ENCODE assay signal across 8 mouse cellular contexts in the genomic region with DNA sequence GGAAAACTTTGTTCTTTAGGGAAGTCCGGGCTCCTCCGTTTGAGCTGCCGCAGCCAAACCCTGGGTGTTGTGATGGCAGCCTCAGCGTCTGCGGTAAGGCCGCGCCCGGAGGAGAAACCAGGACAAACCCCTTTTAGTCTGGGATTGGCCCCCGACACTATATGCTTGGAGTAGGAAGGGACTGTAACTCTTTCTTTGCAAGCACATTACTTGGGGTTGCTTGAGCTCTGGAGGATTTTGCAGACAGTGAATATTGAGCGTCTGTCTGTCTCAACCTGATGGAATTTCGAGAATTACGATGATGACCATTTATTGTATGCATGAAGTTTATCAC. TPM values are rescaled to one million over a fixed set of nuclear protein-coding genes. Genes with fewer than 3 reads are reported as not detected.
DNase-seq lines count a peak whose midpoint lies in the region; ATAC-seq and TF ChIP-seq lines count a peak whose summit lies in the region.

No protein-coding gene starts in this region.

- H3K27me3 ChIP-seq in liver, adult 2 months (ENCODE audit: control insufficient read depth, insufficient read depth, low read length), result no peaks in the 10 kb centered on the region
- no peaks in the 10 kb centered on the region for H3K27me3 ChIP-seq in embryonic facial prominence, embryonic 14.5 days (replicated peaks; ENCODE audit: control insufficient read depth, insufficient read depth, low read length)
- H3K27me3 ChIP-seq in intestine, embryonic 16.5 days (replicated peaks; ENCODE audit: control insufficient read depth, insufficient read depth, low read length), result no peaks in the 10 kb centered on the region
- no peaks in the 10 kb centered on the region for H3K27me3 ChIP-seq in neural tube, embryonic 13.5 days

- H3K36me3 ChIP-seq in liver, adult 2 months (ENCODE audit: control insufficient read depth, insufficient read depth, low read length), result no peaks in the 10 kb centered on the region
- H3K36me3 ChIP-seq in embryonic facial prominence, embryonic 14.5 days (ENCODE audit: control insufficient read depth, insufficient read depth, low read length), result no peaks in the 10 kb centered on the region
- no peaks in the 10 kb centered on the region for H3K36me3 ChIP-seq in intestine, embryonic 16.5 days (ENCODE audit: control insufficient read depth, insufficient read depth, low read length)
- H3K36me3 ChIP-seq in neural tube, embryonic 13.5 days, result no peaks in the 10 kb centered on the region

- TF ChIP-seq POLR2A in liver, adult 2 months (IDR thresholded peaks at IDR 0.05; ENCODE audit: extremely low read depth, insufficient read depth, low read length), result no peak

- H3K9ac ChIP-seq in liver, adult 2 months (ENCODE audit: low read depth, low read length), result peak overlapping the region; percentile 82
- H3K9ac ChIP-seq in embryonic facial prominence, embryonic 14.5 days (ENCODE audit: low read depth, low read length), result peak overlapping the region; percentile 74
- peak overlapping the region; percentile 84 for H3K9ac ChIP-seq in intestine, embryonic 16.5 days (ENCODE audit: low read depth, low read length)
- peak overlapping the region; percentile 81 for H3K9ac ChIP-seq in neural tube, embryonic 13.5 days

- no peaks in the 10 kb centered on the region for H3K9me3 ChIP-seq in embryonic facial prominence, embryonic 14.5 days (ENCODE audit: control insufficient read depth, low read length)
- H3K9me3 ChIP-seq in intestine, embryonic 16.5 days (ENCODE audit: control insufficient read depth, low read length), result no peaks in the 10 kb centered on the region
- H3K9me3 ChIP-seq in neural tube, embryonic 13.5 days, result no peaks in the 10 kb centered on the region

- peak overlapping the region; percentile 60 for H3K4me2 ChIP-seq in embryonic facial prominence, embryonic 14.5 days (ENCODE audit: low read depth, low read length)
- peak overlapping the region; percentile 60 for H3K4me2 ChIP-seq in intestine, embryonic 16.5 days (ENCODE audit: low read depth, low read length)
- peak overlapping the region; percentile 99 for H3K4me2 ChIP-seq in neural tube, embryonic 13.5 days

- ATAC-seq in embryonic facial prominence, embryonic 14.5 days (ENCODE audit: low read depth), result peak; percentile 61
- ATAC-seq in intestine, embryonic 16.5 days, result no peak
- ATAC-seq in neural tube, embryonic 13.5 days (ENCODE audit: low read depth), result peak; percentile 17; the same call in 1 of the 2 replicates

- H3K27ac ChIP-seq in liver, adult 2 months (replicated peaks; ENCODE audit: insufficient read depth, low read depth, low read length), result peak overlapping the region; percentile 82
- H3K27ac ChIP-seq in embryonic facial prominence, embryonic 14.5 days (replicated peaks; ENCODE audit: low read depth, low read length), result peak overlapping the region; percentile 94
- peak overlapping the region; percentile 96 for H3K27ac ChIP-seq in intestine, embryonic 16.5 days (ENCODE audit: low read length)
- H3K27ac ChIP-seq in neural tube, embryonic 13.5 days (replicated peaks), result peak overlapping the region; percentile 91

- H3K4me3 ChIP-seq in liver, adult 2 months (ENCODE audit: insufficient read depth, low read depth, low read length), result peak overlapping the region; percentile 77
- H3K4me3 ChIP-seq in embryonic facial prominence, embryonic 14.5 days (ENCODE audit: low read depth, low read length), result peak overlapping the region; percentile 75
- peak overlapping the region; percentile 96 for H3K4me3 ChIP-seq in intestine, embryonic 16.5 days (ENCODE audit: low read length)
- peak overlapping the region; percentile 79 for H3K4me3 ChIP-seq in neural tube, embryonic 13.5 days

- 4% methylated on average over 12 of the region's 12 CpGs for WGBS in liver, adult 2 months
- WGBS in embryonic facial prominence, embryonic 14.5 days, result 4% methylated on average over 12 of the region's 12 CpGs
- WGBS in intestine, embryonic 16.5 days, result 2% methylated on average over 12 of the region's 12 CpGs
- 6% methylated on average over 12 of the region's 12 CpGs for WGBS in neural tube, embryonic 13.5 days

- no peak for TF ChIP-seq CTCF in liver, adult 2 months (IDR thresholded peaks at IDR 0.05; ENCODE audit: low read depth, low read length)

- peaks cover 29% of the 10 kb centered on the region; the same call in 1 of the 2 replicates for H3K79me2 ChIP-seq in liver, adult 2 months (ENCODE audit: control insufficient read depth, insufficient read depth, low read length)

- peaks cover 18% of the 10 kb centered on the region for H3K4me1 ChIP-seq in liver, adult 2 months (ENCODE audit: control insufficient read depth, insufficient read depth, low read length)
- peaks cover 17% of the 10 kb centered on the region for H3K4me1 ChIP-seq in embryonic facial prominence, embryonic 14.5 days (ENCODE audit: control insufficient read depth, insufficient read depth, low read length)
- peaks cover 20% of the 10 kb centered on the region for H3K4me1 ChIP-seq in intestine, embryonic 16.5 days (ENCODE audit: control insufficient read depth, insufficient read depth, low read length)
- peaks cover 36% of the 10 kb centered on the region for H3K4me1 ChIP-seq in neural tube, embryonic 13.5 days (replicated peaks)

- no peak for DNase-seq in liver, adult 2 months (ENCODE audit: extremely low read depth, low read depth, low spot score)
- DNase-seq in liver (no peak), MN1 (ENCODE audit: low spot score) (no peak)
- no peak for DNase-seq in embryonic facial prominence, embryonic 14.5 days (ENCODE audit: low spot score)
- DNase-seq in cerebellum, postnatal 36 days, result no peak
- no peak for DNase-seq in spleen, adult 12 weeks (ENCODE audit: low spot score)

RNA-seq across cellular contexts. Expression of gene Rbm14, which starts 0.4 kb away (rescaled TPM):
- total RNA-seq in liver, adult 2 months (2014; rRNA removed), result 9.0 and 12.6 TPM in 2 replicates
- 18.4 and 26.1 TPM in 2 replicates for polyA plus RNA-seq in liver, adult 2 months (2012; rRNA removed)
- 61.5 and 65.3 TPM in 2 replicates for polyA plus RNA-seq in embryonic facial prominence, embryonic 14.5 days (2014; fragmentation: Nextera tagmentation; extraction: Ambion mirVana)
- polyA plus RNA-seq in intestine, embryonic 16.5 days (2015; fragmentation: Nextera tagmentation; extraction: Ambion mirVana), result 73.1 and 77.0 TPM in 2 replicates
- polyA plus RNA-seq in neural tube, embryonic 13.5 days (2015; fragmentation: Nextera tagmentation; extraction: Ambion mirVana), result 64.0 and 69.5 TPM in 2 replicates

RNA-seq across cellular contexts. Expression of gene Gm21992, which starts 0.5 kb away (rescaled TPM):
- total RNA-seq in liver, adult 2 months (2014; rRNA removed), result 4.8 and 9.9 TPM in 2 replicates
- 22.3 and 23.6 TPM in 2 replicates for polyA plus RNA-seq in liver, adult 2 months (2012; rRNA removed)
- polyA plus RNA-seq in embryonic facial prominence, embryonic 14.5 days (2014; fragmentation: Nextera tagmentation; extraction: Ambion mirVana), result 14.9 and 17.1 TPM in 2 replicates
- 29.4 and 30.1 TPM in 2 replicates for polyA plus RNA-seq in intestine, embryonic 16.5 days (2015; fragmentation: Nextera tagmentation; extraction: Ambion mirVana)
- 28.5 and 37.3 TPM in 2 replicates for polyA plus RNA-seq in neural tube, embryonic 13.5 days (2015; fragmentation: Nextera tagmentation; extraction: Ambion mirVana)

RNA-seq across cellular contexts. Expression of gene Rbm4, which starts 18.2 kb away (rescaled TPM):
- total RNA-seq in liver, adult 2 months (2014; rRNA removed), result 58.4 and 67.7 TPM in 2 replicates
- polyA plus RNA-seq in liver, adult 2 months (2012; rRNA removed), result 25.7 and 32.8 TPM in 2 replicates
- 68.6 and 72.0 TPM in 2 replicates for polyA plus RNA-seq in embryonic facial prominence, embryonic 14.5 days (2014; fragmentation: Nextera tagmentation; extraction: Ambion mirVana)
- 47.3 and 49.4 TPM in 2 replicates for polyA plus RNA-seq in intestine, embryonic 16.5 days (2015; fragmentation: Nextera tagmentation; extraction: Ambion mirVana)
- 94.7 and 110 TPM in 2 replicates for polyA plus RNA-seq in neural tube, embryonic 13.5 days (2015; fragmentation: Nextera tagmentation; extraction: Ambion mirVana)

RNA-seq across cellular contexts. Expression of gene Ccs, which starts 27.3 kb away (rescaled TPM):
- 146 and 174 TPM in 2 replicates for total RNA-seq in liver, adult 2 months (2014; rRNA removed)
- 245 and 254 TPM in 2 replicates for polyA plus RNA-seq in liver, adult 2 months (2012; rRNA removed)
- 48.3 and 54.1 TPM in 2 replicates for polyA plus RNA-seq in embryonic facial prominence, embryonic 14.5 days (2014; fragmentation: Nextera tagmentation; extraction: Ambion mirVana)
- 61.4 and 65.8 TPM in 2 replicates for polyA plus RNA-seq in intestine, embryonic 16.5 days (2015; fragmentation: Nextera tagmentation; extraction: Ambion mirVana)
- polyA plus RNA-seq in neural tube, embryonic 13.5 days (2015; fragmentation: Nextera tagmentation; extraction: Ambion mirVana), result 43.7 and 44.7 TPM in 2 replicates

RNA-seq across cellular contexts. Expression of gene Ccdc87, which starts 27.3 kb away (rescaled TPM):
- total RNA-seq in liver, adult 2 months (2014; rRNA removed), result not detected in 2 replicates
- polyA plus RNA-seq in liver, adult 2 months (2012; rRNA removed), result not detected in 2 replicates
- polyA plus RNA-seq in embryonic facial prominence, embryonic 14.5 days (2014; fragmentation: Nextera tagmentation; extraction: Ambion mirVana), result 0.54 and 0.64 TPM in 2 replicates
- polyA plus RNA-seq in intestine, embryonic 16.5 days (2015; fragmentation: Nextera tagmentation; extraction: Ambion mirVana), result 0.06 TPM in 1 of 2 replicates, not detected in the other
- polyA plus RNA-seq in neural tube, embryonic 13.5 days (2015; fragmentation: Nextera tagmentation; extraction: Ambion mirVana), result 0.35 and 0.45 TPM in 2 replicates
